Mouse (Mus musculus) liver, adult (tissue): Measurements from ENCODE around the gene Slc16a10.

Experiments used
- GATA4 ChIP-seq: IDR thresholded peaks from 2 replicates; pipeline ENCODE4 v1.6.1; 2014; ENCODE audit warnings: mild to moderate bottlenecking, low read length; ENCODE audit not compliant: insufficient replicate concordance

Gene Slc16a10

DNA sequence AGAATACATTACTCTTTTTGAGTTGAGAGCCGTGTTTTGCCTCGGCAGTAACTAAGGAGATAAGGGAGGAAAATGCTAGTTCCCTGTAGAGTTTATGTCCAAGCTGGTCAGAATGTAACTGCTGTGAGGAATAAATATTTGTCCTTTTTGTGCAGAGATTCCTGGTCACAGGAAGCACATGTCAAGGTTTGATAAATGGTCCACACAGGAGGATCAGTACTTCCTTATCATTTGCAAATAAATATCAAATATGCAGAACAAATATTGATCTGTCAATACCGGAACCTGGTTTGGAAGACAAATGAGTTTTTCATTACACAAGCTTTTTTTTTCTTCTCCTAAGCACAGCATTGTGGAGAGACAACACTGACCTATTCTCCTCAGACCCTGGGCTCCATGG, 90.1 kb downstream of the Slc16a10 start:
- no peak for TF ChIP-seq GATA4

DNA sequence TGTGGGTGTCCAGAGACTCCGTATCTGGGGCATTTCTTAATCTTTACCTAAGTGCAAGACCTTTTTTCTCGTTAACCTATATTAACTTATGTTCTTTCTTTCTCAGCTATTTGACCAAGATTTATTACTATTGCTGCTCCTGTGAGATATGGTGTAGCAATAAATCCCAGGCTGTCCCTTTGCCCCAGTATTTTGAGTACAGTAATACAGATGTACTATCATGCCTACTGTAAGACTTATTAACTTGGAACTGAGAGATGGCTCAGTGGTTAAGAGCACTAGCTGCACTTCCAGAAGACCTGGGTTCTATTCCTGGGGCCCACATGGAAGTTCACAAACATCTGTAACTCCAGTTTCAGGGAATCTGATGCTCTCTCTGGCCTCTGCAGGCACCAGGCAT, 91.3 kb downstream of the Slc16a10 start:
- no peak for TF ChIP-seq GATA4

DNA sequence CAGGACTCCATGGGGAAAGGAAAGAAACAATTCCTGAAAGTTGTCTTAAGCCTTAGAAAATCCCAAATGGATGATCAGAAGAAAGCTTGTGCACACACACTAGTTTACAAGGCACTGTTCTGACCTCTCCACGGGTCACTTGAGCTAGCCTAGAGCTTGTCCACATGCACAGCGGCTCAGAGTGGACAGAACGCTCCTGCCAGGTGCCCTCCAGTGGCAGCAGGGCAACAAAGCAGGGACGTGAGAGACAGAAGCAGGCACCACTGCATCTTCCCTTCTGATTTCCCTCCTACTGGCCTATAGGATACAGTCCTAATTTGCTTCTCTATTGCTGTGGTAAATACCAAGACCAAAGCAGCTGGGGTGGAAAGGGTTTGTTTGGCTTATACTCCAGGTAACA, 100.7 kb downstream of the Slc16a10 start:
- no peak for TF ChIP-seq GATA4

DNA sequence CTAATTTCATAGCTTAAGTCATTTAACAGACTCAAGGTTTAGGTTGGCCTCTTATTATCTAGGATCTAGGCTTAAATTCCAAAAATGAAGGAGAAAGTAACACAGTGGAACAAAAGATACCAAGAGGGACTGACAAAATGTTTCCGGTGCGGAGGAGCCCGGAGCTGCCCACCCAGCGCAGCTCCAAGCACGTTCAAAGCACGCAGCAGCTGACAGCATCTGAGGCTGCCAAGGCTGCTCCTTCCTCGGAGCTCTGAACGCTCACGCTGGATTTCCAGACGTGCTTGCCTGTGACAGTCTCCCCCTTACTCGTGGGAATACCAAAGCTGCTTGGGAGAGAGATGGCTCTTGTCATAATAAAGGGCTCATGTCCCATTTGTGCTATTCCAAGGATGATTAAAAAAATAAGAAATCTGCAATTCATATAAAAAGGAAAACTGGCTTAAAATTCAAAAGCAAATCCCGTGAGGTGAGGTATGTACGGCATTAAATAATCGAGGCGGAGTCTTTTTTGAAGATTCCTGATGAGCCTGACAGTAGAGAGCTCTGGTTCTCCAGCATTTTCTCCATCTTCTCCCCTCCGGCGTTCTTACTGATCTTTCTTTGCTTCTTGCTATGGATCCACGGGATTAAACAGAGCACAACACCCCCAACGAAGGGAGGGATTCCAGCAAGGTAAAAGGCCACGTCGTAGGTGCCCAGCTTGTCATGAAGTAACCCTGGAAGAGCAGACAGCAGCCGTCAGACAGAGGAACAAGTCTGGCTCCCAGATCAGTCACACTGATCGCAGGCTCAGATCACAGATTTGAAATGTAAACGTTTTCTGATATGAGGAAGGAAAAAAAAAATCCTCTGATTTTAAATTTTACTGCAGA, 105.1 kb downstream of the Slc16a10 start:
- TF ChIP-seq GATA4: no peak

DNA sequence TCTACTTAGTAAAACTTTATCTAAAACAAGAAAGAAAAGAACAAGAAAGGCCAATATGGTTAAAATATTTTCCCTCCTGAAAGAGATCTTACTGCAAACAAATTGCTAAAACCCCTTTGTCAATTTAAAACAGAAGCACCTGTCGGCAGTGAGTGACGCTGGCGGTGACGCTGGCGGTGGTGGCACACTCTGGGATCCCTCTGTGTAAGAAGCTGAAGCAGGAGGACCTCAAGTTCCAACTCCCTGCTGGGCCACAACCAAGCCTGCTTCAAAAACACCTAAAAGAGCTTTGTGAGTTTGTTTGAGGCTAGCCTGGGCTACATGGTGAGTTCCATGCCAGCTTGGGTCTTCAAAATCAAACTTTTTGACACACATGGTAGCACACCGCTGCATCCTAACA, 107.1 kb downstream of the Slc16a10 start:
- no peak for TF ChIP-seq GATA4

DNA sequence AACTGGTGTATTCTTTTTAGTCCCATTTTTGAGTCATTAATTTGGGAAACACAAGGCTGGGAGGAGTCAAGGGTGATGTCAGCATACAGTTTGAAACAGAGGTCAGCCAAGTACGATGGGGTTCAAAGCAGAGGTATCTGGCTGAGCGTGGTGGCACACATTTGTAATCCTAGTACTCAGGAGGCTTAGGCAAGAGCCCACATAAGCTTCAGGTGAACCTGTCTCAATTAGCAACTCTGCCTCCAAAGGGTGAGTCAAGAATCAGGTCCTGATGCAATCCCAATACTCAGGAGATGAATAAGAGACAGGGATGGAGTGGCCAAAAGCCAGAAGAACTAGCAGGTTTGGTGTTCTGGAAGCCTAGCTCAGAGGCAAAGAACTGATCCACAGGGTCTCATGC, 109.2 kb downstream of the Slc16a10 start:
- no peak for TF ChIP-seq GATA4

DNA sequence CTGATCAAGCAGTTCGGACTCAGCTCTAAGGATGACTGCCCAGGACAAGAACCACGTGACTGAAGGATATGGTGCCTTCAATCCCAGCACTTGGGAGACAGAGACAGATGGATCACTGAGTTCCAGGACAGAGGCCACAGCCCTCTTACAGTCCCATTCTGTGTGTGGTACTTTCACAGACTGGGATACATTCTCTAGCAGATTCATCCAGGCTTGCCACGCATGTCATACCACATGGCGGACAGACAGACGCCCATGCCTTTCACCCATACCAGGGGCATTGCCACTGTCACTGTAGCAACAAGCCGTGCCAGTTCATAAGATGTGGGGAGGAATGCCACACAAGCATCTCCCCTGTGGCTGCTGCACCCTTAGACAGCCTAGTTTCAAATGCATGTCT, 111.3 kb downstream of the Slc16a10 start:
- no peak for TF ChIP-seq GATA4

DNA sequence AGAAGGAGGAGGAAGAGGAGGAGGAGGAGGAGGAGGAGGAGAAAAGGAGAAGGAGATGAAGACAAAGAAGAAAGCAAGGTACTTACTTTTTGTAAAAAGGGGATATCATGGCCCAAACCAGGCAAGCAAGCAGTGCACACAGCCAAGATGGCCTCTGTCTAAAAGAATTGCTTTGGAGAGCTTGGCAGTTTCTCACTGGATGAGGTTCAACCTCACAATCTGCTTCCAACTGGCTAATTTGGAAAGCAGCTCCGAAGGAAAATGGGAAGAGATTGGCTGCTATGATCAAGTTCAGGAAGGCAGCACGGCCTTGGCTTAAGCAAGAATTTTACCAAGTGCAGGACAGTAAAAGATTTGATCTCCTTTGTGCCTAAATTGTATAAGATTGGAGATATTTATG, 112.4 kb downstream of the Slc16a10 start:
- no peak for TF ChIP-seq GATA4

DNA sequence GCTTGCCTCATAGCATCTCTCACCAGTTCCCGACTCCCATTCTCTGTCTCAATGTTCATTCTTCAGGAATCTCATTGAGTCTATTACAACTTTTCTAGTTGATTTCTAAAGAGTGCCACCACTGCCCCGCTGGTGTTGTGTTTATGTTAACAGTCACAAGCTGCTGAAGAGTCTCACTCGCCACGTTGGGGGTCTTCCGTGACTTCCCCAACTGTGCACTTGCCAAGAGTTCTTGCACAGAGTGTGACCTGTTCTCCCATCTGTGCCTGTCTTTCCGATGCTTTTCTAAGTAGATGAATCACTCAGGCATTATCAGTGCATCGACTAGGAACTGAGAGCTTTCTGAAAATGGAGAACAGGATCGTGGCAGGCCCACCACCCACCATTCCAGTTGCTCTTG, 114.0 kb downstream of the Slc16a10 start:
- TF ChIP-seq GATA4: no peak

DNA sequence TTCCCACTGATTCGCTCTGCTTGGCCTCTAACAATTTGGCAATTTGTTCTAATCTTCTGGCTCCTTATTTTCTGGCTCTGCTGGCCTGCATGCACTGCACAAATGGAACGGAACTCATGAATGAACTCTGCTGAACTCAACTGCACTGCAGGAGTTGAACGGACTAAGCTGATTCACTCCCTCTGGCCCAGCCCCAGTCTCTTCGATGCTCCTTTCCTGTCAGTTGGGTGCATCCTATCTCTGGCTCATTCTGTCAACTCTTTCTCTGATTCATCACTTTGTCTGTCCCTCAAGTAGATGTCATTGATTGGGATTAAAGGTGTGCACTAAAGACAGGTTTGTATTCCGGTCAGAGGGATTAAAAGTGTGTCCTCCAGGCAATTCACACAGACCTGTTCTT, 115.5 kb downstream of the Slc16a10 start:
- TF ChIP-seq GATA4: no peak

DNA sequence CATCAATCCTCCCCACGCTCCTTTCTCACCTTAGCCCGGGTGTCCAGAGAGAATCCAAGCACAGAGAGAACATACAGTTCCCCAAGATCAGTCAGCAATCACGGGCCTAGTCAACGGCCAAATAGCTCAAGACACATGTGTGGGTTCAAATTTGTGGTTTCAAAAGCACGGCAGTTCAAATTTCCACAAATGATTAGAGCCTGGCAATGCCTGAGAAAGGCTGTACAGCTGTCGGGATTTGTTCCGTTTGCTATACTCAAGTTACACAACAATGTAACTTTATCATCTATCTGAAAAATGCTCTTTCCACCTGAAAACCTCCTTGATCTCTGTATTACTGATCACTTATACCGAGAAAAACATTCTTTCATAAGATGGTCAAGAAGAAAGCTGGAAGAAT, 116.5 kb downstream of the Slc16a10 start:
- TF ChIP-seq GATA4: no peak

DNA sequence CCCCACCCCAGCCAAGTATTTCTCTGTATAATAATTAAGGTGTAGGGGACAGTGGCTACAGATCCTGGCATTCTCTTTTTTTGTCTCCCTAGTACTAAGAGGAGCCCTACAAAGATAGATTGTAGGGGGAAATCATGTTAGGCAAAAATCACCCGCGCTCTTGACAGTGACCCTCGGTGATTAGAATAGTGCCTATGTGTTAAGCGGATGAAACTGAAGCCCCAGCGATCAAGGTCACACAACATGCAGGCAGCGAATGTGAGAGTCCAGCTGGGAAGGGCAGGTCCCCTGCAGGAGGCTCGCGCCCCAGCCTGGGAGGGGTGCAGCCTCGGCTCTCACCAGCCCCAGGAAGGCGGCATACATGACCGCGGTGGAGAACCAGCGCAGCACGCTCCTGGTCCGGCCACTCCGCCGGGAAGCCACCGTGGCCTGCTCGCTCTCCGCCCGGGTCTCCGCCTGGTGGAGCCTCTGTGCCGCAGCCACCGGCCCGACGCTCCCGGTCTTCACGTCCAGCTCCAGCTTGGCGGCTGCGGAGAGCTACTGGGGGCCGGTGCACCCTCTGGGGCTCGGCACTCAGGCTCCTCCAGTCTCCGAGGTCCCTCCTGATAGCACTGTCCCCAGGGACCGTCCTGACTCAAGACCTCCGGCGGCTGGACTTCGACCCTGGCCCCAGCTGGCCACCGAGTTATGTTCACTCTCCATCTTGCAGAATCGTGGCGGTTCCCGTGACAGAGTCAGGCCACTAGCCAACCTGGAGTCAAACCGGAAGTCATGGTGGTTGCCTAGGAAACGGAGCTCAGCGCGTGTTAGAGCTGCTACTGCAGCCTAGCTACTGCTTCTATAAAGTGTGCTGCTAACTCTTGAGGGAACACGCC, 117.3 kb downstream of the Slc16a10 start, which contains the start of gene Mfsd4b1:
Gene Mfsd4b1 (minus strand): TSS at position 715 of the 875 bp plus-strand sequence.
- TF ChIP-seq GATA4: no peak; the same call in 1 of the 2 replicates

DNA sequence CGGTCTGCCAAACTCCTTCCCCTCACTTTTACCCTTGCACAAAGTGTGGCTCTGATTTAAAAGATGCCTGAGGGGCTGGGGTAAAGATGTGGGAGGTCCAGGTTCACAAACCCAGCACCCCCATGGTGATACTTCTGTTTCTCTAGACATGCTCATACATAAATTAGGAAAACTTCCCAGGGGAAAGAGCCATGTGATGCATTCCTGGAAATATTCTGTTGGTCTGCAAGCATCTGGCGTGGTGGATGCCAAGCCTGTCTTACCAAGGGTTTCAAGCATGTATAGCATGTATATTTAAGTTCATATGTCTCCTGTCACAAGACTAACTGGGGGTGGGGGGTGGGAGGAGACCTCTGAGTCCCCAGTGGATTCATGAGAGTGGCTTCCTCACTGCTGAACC, 121.7 kb downstream of the Slc16a10 start:
- no peak for TF ChIP-seq GATA4

DNA sequence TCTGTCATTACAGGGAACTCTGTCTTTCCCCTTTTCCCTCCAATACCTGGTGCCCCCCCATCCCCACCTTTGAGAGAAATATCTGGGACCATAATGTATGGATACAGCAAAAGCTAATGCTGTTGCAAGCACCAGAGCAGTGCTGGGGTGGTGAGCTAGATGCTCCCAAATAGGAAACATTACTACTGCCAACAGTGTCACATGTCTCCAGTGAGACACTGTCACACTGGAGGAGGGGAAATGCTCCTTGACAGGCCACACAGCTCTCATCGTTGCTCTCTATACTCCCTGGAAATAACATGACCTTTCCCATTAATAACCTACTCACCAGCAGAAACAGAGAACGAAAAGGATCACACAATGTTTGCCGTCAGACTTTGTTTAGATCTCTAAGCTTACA, 122.6 kb downstream of the Slc16a10 start:
- TF ChIP-seq GATA4: no peak

DNA sequence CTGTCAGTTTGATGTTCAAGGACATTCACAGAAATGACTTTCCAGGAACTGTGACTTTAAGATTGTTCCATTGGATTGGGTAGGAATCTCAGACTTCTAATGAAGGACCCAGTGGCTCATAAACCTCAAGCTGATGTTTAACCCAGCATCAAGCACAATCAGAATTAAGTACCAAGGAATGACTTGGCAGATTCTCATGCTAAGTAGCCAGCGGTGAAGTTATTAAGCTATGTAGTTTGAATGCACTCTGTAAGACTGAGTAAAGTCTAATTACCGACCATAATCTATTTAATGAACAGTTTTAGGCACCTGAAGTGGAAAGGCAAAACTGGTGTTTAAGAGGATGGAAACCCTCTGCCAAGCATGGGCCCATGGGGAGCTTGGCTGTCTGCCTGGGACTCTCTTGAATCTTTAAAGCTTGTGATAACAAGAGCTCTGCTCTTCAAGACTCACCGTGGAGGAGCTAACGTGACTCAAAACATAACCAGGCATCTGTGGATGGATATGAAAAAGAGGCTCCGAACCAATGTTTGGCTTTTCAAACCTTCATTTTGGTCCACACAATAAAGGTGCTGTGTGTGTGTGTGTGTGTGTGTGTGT, 123.7 kb downstream of the Slc16a10 start:
- no peak for TF ChIP-seq GATA4

DNA sequence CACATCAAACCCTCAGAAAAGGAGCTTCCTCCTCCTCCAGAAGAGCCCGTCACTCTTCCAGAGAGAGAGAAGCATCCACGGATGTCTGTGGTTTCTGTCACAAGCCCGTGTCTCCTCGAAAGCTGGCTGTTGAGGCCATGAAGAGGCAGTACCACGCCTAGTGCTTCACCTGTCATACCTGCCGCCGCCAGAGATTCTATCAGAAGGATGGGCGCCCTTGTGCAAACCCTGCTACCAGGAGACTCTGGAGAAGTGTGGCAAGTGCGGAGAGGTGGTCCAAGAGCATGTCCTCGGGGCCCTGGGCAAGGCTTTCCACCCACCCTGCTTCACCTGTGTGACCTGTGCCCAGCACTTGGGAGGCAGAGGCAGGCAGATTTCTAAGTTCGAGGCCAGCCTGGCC, 132.5 kb downstream of the Slc16a10 start:
- no peak for TF ChIP-seq GATA4
